Mouse (Mus musculus): Measurements from ENCODE around the gene Ctsa. TPM values are rescaled to one million over a fixed set of nuclear protein-coding genes. Genes with fewer than 3 reads are reported as not detected.
A peak's percentile ranks its signal among the peaks of the same experiment; 100 is the strongest.
"Not testable (repeated sequence)": the region's sequence is repeated elsewhere in the genome, so short reads cannot be mapped to it uniquely, and the experiment has no call there.

The Ctsa gene
- polyA plus RNA-seq, 1 experiment from 2014 or later = 98.4 TPM

GRCm38 (mm10) chr2:164874239-164874769 lies 41.6 kb downstream of the Ctsa start:
- H3K27ac ChIP-seq (replicated peaks) = no peak overlapping the region
- no peaks in the 10 kb centered on the region for H3K9me3 ChIP-seq
- H3K4me3 ChIP-seq = no peak overlapping the region
- no peak for ATAC-seq (replicated peaks)
- no peak overlapping the region for H3K4me2 ChIP-seq (replicated peaks)
- H3K27me3 ChIP-seq = no peaks in the 10 kb centered on the region
- H3K36me3 ChIP-seq = no peaks in the 10 kb centered on the region
- H3K9ac ChIP-seq (replicated peaks) = no peak overlapping the region
- peaks cover 9% of the 10 kb centered on the region for H3K4me1 ChIP-seq
- 45% methylated on average over 1 of the region's 1 CpGs for WGBS

- not testable (repeated sequence) for H3K36me3 ChIP-seq; H3K4me3 ChIP-seq; H3K9me3 ChIP-seq; H3K27ac ChIP-seq (replicated peaks); H3K27me3 ChIP-seq; H3K9ac ChIP-seq (replicated peaks); H3K4me2 ChIP-seq (replicated peaks); ATAC-seq (replicated peaks)
- 57% methylated on average over 2 of the region's 2 CpGs for WGBS
- H3K4me1 ChIP-seq = peaks cover 16% of the 10 kb centered on the region
Observed at GRCm38 (mm10) chr2:164875648-164876047, 43.0 kb downstream of the Ctsa start.

DNA sequence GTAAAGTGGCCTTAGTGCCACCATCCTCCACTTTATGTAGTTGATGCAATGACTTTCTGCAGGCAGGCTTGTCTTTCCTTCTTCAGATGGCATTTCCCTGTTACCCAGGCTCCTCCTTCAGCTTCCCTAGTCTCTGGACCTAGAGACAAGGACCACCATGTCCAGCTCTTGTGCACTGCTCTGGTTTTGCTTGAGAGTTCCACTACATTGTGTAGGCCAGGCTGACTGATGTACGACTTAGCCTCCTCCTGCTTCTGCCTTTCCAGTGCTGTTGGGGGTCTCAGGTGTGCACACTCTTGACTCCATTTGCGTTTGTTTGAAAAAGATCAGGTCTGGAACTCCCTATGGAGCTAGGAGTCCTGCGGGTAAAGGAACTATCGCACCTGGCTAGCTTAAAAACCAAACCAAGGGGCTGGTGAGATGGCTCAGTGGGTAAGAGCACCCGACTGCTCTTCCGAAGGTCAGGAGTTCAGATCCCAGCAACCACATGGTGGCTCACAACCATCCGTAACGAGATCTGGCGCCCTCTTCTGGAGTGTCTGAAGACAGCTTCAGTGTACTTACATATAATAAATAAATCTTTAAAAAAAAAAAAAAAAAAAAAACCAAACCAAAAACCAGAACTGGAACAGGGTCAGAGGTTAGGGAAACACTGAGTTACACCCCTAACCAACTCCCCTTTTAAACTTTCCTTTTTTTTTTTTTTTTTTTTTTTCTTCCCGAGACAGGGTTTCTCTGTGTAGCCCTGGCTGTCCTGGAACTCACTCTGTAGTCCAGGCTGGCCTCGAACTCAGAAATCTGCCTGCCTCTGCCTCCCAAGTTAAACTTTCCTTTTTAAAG lies 44.9 kb downstream of the Ctsa start:
- H3K27me3 ChIP-seq; ATAC-seq (replicated peaks); H3K9me3 ChIP-seq; H3K9ac ChIP-seq (replicated peaks); H3K36me3 ChIP-seq: not testable (repeated sequence)
- Histone ChIP-seq H3K4me1 (peaks cover 24% of the 10 kb centered on the region), H3K27ac (replicated peaks) (peak overlapping the region; percentile 100; the same call in 1 of the 2 replicates), H3K4me2 (replicated peaks) (peak overlapping the region; percentile 97; the same call in 1 of the 2 replicates), H3K4me3 (peak overlapping the region; percentile 93; the same call in 1 of the 2 replicates)
- WGBS = 73% methylated on average over 11 of the region's 11 CpGs

DNA sequence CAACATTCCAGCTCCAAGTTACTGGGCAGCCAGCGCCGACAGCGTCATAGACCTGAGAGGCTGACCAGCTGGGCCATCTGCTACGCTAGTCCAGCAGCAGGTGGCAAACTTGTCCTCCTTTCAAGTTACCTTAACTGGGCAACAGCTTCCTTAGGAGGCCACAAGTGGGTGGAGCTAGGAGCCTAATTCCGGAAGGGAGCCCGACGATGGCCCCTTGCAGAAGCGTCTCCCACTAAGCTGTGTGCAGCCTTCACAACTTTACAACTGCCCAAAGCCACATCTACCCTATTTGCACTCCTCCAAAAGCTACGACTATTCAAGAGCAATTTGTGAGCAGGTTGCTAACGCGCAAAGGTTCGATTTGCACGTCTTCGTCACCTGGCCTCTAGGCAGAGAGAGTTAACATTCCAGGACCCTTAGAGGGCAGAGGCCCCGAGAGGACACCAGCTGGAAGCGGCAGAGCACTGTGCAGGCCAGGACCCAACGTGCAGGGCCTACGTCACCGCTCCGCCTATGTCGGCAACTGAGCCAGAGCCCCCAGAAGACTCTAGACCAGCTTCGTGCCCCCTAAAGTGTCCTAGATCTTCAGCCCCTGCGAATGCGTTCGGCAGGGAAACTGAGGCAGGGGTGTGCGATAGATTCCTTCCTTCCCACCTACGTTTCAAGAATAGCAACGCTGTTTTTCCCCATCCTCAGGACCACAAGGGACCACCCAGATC lies 46.0 kb downstream of the Ctsa start:
- H3K9me3 ChIP-seq = no peaks in the 10 kb centered on the region
- H3K27me3 ChIP-seq = no peaks in the 10 kb centered on the region
- peak overlapping the region; percentile 100 for H3K27ac ChIP-seq (replicated peaks)
- peak overlapping the region; percentile 93 for H3K4me3 ChIP-seq
- 2% methylated on average over 28 of the region's 28 CpGs for WGBS
- H3K9ac ChIP-seq (replicated peaks) = peak overlapping the region; percentile 100
- H3K36me3 ChIP-seq = peaks cover 11% of the 10 kb centered on the region
- peak; percentile 47 for ATAC-seq (replicated peaks)
- H3K4me1 ChIP-seq = peaks cover 26% of the 10 kb centered on the region
- peak overlapping the region; percentile 97 for H3K4me2 ChIP-seq (replicated peaks)

DNA sequence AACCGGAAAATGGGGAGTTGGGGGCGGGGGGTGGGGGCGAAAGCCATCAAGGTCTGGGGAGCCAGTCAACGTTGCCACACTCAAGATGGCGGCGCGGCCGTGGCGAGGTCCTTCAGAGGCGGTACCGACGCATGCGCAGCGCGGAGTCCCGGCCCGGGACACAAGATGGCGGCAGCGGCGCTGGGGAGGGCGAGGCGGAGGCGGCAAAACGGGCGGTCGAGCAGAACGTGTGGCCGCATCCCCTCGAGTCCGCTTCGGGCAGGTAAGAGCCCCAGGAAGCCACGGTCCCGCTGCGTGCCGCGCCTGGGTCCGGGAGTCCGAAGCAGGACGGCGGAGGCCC lies 46.5 kb downstream of the Ctsa start, which contains the start of gene Pcif1:
Pcif1 (plus strand) TSS at position 77 of the 340 bp plus-strand sequence.
- H3K27ac ChIP-seq (replicated peaks) = peak within 1 kb of the TSS; percentile 100
- peak within 1 kb of the TSS; percentile 93 for H3K4me3 ChIP-seq
- H3K36me3 ChIP-seq = peaks cover 16% of the 10 kb centered on the region
- no peaks in the 10 kb centered on the region for H3K9me3 ChIP-seq
- WGBS = under 1% methylated on average over 40 of the region's 40 CpGs
- no peaks in the 10 kb centered on the region for H3K27me3 ChIP-seq
- H3K4me2 ChIP-seq (replicated peaks) = peak within 1 kb of the TSS; percentile 97
- ATAC-seq (replicated peaks) = peak; percentile 88
- H3K9ac ChIP-seq (replicated peaks) = peak within 1 kb of the TSS; percentile 100
- peaks cover 26% of the 10 kb centered on the region for H3K4me1 ChIP-seq

- peaks cover 20% of the 10 kb centered on the region for H3K36me3 ChIP-seq
- H3K9me3 ChIP-seq = no peaks in the 10 kb centered on the region
- ATAC-seq (replicated peaks) = peak; percentile 90
- H3K4me3 ChIP-seq = peak overlapping the region; percentile 93
- peaks cover 26% of the 10 kb centered on the region for H3K4me1 ChIP-seq
- H3K27me3 ChIP-seq = no peaks in the 10 kb centered on the region
- WGBS = under 1% methylated on average over 72 of the region's 72 CpGs
- peak overlapping the region; percentile 97 for H3K4me2 ChIP-seq (replicated peaks)
- H3K9ac ChIP-seq (replicated peaks) = peak overlapping the region; percentile 100
- peak overlapping the region; percentile 100 for H3K27ac ChIP-seq (replicated peaks)
Observed at GRCm38 (mm10) chr2:164879568-164880277, 47.0 kb downstream of the Ctsa start.

DNA sequence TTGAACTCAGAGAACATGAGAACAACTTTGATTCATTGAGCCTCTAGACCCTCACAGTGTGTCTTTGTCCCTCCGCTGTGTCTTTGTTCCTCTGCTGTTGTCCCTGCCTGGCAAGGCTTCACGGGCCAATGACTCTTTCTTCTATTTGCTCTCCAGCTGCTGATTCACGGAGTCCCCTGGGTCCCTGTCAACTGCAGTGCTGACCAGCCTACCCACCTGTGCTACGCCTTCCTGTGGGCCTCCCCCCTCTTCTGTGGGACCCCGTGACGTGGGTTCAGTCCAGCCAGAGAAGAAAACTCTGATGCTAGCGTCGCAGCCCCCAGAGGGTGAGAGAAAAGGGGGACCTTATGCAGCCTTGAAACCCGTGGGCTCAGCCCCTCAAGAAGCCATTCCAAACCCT lies 49.9 kb downstream of the Ctsa start:
- Histone ChIP-seq H3K4me2 (replicated peaks) (no peak overlapping the region), H3K27ac (replicated peaks) (no peak overlapping the region; the same call in 1 of the 2 replicates), H3K36me3 (peaks cover 49% of the 10 kb centered on the region), H3K9me3 (no peaks in the 10 kb centered on the region), H3K4me3 (no peak overlapping the region), H3K9ac (replicated peaks) (0 out of 2 replicates have a peak overlapping the region, but pooled peaks have one; percentile 3), H3K4me1 (peaks cover 33% of the 10 kb centered on the region), H3K27me3 (no peaks in the 10 kb centered on the region)
- ATAC-seq (replicated peaks) = no peak
- WGBS = 35% methylated on average over 9 of the region's 9 CpGs

DNA sequence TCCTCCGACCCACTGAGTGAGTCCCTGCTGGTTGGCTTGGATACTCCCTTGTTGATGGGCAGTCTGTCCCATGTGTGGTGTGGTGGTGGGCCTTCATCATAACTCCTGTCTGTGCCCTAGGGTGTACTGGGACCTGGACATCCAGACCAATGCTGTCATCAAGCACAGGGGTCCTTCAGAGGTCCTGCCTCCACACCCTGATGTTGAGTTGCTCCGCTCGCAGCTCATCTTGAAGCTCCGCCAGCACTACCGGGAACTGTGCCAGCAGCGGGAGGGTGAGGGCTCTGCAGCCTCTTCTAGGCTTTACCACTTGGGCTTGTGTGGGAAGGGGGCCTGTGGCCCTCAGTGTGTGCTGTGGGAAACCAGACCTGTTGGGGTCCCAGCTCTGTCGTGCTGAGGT lies 53.1 kb downstream of the Ctsa start:
- no peak overlapping the region for H3K9ac ChIP-seq (replicated peaks)

DNA sequence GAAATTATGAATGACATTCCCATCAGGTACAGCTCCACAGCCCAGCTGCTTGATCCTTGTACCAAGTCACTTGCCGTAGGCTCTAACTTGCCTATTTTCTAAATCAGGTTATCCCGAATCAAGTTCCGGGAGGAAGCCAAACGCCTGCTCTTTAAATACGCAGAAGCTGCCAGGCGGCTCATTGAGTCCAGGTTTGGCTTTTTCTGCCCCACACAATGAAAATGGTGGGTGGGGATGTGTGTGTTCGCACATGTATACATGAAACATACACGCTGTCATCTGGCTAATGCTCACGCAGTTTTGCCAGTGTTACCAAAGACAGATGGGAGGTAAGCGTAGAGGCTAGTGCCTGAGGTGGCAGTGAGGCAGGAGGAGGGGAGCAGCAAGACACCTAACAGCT lies 53.9 kb downstream of the Ctsa start:
- WGBS = 92% methylated on average over 10 of the region's 10 CpGs
- no peaks in the 10 kb centered on the region for H3K27me3 ChIP-seq
- H3K36me3 ChIP-seq = peaks cover 89% of the 10 kb centered on the region
- no peak for ATAC-seq (replicated peaks)
- H3K27ac ChIP-seq (replicated peaks) = peak overlapping the region; percentile 39; the same call in 1 of the 2 replicates
- no peaks in the 10 kb centered on the region for H3K9me3 ChIP-seq
- H3K4me3 ChIP-seq = no peak overlapping the region
- H3K4me1 ChIP-seq = peaks cover 12% of the 10 kb centered on the region
- no peak overlapping the region for H3K9ac ChIP-seq (replicated peaks)
- H3K4me2 ChIP-seq (replicated peaks) = no peak overlapping the region

More for the DNA sequence above, 53.1 kb downstream of the Ctsa start:
- no peak for ATAC-seq (replicated peaks)
- Histone ChIP-seq H3K27me3 (no peaks in the 10 kb centered on the region), H3K4me3 (no peak overlapping the region), H3K36me3 (peaks cover 81% of the 10 kb centered on the region), H3K4me1 (peaks cover 16% of the 10 kb centered on the region), H3K4me2 (replicated peaks) (no peak overlapping the region), H3K27ac (replicated peaks) (peak overlapping the region; percentile 39), H3K9me3 (no peaks in the 10 kb centered on the region)
- 52% methylated on average over 7 of the region's 7 CpGs for WGBS

DNA sequence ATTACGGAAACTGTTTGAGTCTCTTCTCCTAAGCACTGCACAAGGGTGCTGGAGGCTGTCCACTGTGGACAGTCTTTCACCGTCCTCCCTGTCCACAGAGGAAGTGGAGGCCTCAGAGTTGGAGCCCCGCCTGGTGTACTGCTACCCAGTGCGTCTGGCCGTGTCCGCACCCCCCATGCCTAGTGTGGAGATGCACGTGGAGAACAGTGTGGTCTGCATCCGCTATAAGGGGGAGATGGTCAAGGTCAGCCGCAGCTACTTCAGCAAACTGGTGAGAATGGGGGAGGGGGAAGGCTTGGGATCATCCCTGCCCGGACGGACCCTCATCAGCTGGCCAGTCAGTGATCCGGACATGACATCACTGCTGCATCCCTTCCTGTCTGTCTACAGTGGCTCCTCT lies 56.3 kb downstream of the Ctsa start:
- Histone ChIP-seq H3K4me3 (no peak overlapping the region), H3K4me2 (replicated peaks) (no peak overlapping the region), H3K27ac (replicated peaks) (no peak overlapping the region), H3K27me3 (no peaks in the 10 kb centered on the region), H3K9ac (replicated peaks) (no peak overlapping the region), H3K36me3 (peaks cover 99% of the 10 kb centered on the region), H3K4me1 (peaks cover 7% of the 10 kb centered on the region), H3K9me3 (no peaks in the 10 kb centered on the region)
- WGBS = 91% methylated on average over 12 of the region's 12 CpGs
- ATAC-seq (replicated peaks) = no peak

- H3K27ac ChIP-seq (replicated peaks) = no peak overlapping the region
- H3K4me2 ChIP-seq (replicated peaks) = no peak overlapping the region
- H3K36me3 ChIP-seq = peaks cover 99% of the 10 kb centered on the region
- H3K4me1 ChIP-seq = peaks cover 7% of the 10 kb centered on the region
- no peaks in the 10 kb centered on the region for H3K9me3 ChIP-seq
- 99% methylated on average over 2 of the region's 2 CpGs for WGBS
- no peak overlapping the region for H3K4me3 ChIP-seq
- no peak overlapping the region for H3K9ac ChIP-seq (replicated peaks)
- no peaks in the 10 kb centered on the region for H3K27me3 ChIP-seq
- no peak for ATAC-seq (replicated peaks)
Observed at GRCm38 (mm10) chr2:164889960-164890359, 57.3 kb downstream of the Ctsa start.
